Mouse (Mus musculus) heart, embryonic 14.5 days (tissue): Measurements from ENCODE around the gene Tpbgl. TPM values are rescaled to one million over a fixed set of nuclear protein-coding genes. Genes with fewer than 3 reads are reported as not detected.

Source experiments
- ATAC-seq: fragments of 200-750 bp; cut with Nextera tagmentation; 2 replicates; pipeline ENCODE4 v1.8.0; 2017; ENCODE audit warnings: low read depth, moderate TSS enrichment; ENCODE audit not compliant: insufficient number of reproducible peaks, insufficient read depth, low FRiP score
- H3K27ac ChIP-seq, 2 experiments: fragments of 200-500 bp in 1 of 2; fragments of 300-500 bp in 1 of 2; sonication (generic) in 1 of 2; replicated peaks in 1 of 2; 2 replicates each; pipeline ENCODE4 v1.5.1; 2012 to 2014; ENCODE audit warnings: low read depth in 2 of 2, low read length in 2 of 2, control low read depth in 1 of 2, mild to moderate bottlenecking in 1 of 2, mixed read lengths in 1 of 2; ENCODE audit not compliant: control insufficient read depth in 1 of 2, insufficient read depth in 1 of 2
- H3K27me3 ChIP-seq: fragments of 300-500 bp; sonication (generic); 2 replicates; pipeline ENCODE4 v1.6.1; 2014; ENCODE audit warnings: mild to moderate bottlenecking, low read length, control low read depth; ENCODE audit not compliant: control insufficient read depth, insufficient read depth
- H3K36me3 ChIP-seq: fragments of 300-500 bp; sonication (generic); 2 replicates; pipeline ENCODE4 v1.6.1; 2014; ENCODE audit warnings: mild to moderate bottlenecking, control low read depth, low read length, mixed read lengths; ENCODE audit not compliant: control insufficient read depth, insufficient read depth
- H3K4me1 ChIP-seq, 2 experiments: fragments of 200-500 bp in 1 of 2; fragments of 300-500 bp in 1 of 2; sonication (generic) in 1 of 2; 2 replicates each; pipeline ENCODE4 v1.6.1; 2012 to 2014; ENCODE audit warnings: low read length in 2 of 2, control low read depth in 1 of 2, mixed read lengths in 1 of 2; ENCODE audit not compliant: control insufficient read depth in 2 of 2, insufficient read depth in 2 of 2
- H3K4me2 ChIP-seq: fragments of 300-500 bp; sonication (generic); 2 replicates; pipeline ENCODE4 v1.6.1; 2014; ENCODE audit warnings: mild to moderate bottlenecking, low read length
- H3K4me3 ChIP-seq, 2 experiments: fragments of 200-500 bp in 1 of 2; fragments of 300-500 bp in 1 of 2; sonication (generic) in 1 of 2; 2 replicates each; pipeline ENCODE4 v1.5.1; 2012 to 2014; ENCODE audit warnings: low read length in 2 of 2, mild to moderate bottlenecking in 2 of 2, control low read depth in 1 of 2, low read depth in 1 of 2, moderate library complexity in 1 of 2; ENCODE audit not compliant: control insufficient read depth in 1 of 2, insufficient read depth in 1 of 2
- H3K9ac ChIP-seq: fragments of 300-500 bp; sonication (generic); 2 replicates; pipeline ENCODE4 v1.6.1; 2014; ENCODE audit warnings: mild to moderate bottlenecking, low read length
- H3K9me3 ChIP-seq: fragments of 300-500 bp; sonication (generic); 2 replicates; pipeline ENCODE4 v1.6.1; 2016; ENCODE audit warnings: low read length, control low read depth; ENCODE audit not compliant: control insufficient read depth
- WGBS: fragments of 180-500 bp; shearing (Covaris S2); extraction: QIAGEN DNeasy Blood & Tissue Kit; methylation state at CpG from one replicate; pipeline ENCODE4 v1.1.7; 2014; 5-methylcytosine and 5-hydroxymethylcytosine counted together
- polyA plus RNA-seq: library from polyadenylated mRNA; unstranded; fragments of >200 nt; fragmentation: Nextera tagmentation; extraction: Ambion mirVana; gene quantifications from 2 replicates; pipeline ENCODE4 v1.2.1, GENCODE M21; 2014

Gene Tpbgl
- 2.4 and 2.6 TPM in 2 replicates for polyA plus RNA-seq

DNA sequence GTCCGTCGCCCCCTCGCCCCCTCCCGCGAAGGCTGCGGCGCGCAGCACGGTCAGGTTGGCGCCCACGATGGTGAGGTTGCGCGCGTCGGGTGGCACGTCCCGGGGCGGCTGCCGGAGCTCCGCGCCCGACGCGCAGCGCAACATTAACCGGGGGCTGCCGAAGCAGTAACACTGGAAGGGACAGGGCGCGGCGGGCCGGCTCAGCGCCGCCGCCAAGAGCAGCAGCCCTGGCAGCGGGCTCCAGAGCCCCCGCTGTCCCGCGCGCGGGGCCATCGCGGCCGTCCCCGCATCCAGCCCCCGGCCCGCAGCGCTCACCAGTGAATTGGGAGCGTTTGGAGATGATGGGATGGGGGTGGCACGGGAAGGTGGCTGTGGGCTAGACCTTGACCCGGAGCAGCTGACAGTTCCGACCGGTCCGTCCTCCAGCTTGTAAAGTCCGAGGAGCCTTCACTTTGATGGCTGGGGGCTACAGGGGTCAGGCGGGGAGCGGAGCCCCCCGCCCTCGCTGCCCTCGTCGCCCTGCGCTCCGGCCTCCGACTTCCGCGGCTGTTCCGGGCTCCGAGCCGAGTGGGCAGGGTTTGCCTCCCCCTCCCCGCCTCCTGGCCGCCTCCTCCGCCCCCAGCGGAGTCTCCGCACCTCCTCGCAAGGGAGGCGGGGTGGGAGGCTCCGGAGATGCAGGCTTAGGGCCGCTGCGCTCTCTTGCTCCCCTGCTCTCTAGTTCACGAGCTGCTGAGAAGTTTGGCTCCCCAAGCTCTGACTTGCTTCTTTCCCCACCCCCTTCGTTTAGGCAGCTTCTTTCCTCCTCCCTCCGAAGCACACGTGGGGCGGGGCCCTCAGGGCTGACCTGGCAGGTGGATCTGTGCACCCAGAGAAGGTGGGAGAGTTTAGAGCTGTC is at the start of gene Tpbgl:
TSS of gene Tpbgl (minus strand) at position 728 of the 895 bp plus-strand sequence.
- peaks cover 2 to 17% of the 10 kb centered on the region in 2 experiments; a peak in 3 of 4 replicates for H3K4me1 ChIP-seq
- no peak; the same call in 1 of the 2 replicates for ATAC-seq
- H3K36me3 ChIP-seq = no peaks in the 10 kb centered on the region
- peak within 1 kb of the TSS; percentile 96 for H3K4me2 ChIP-seq
- H3K9me3 ChIP-seq = no peaks in the 10 kb centered on the region
- peak within 1 kb of the TSS; percentile 44 to 51 for H3K4me3 ChIP-seq
- peak within 1 kb of the TSS; percentile 55 for H3K9ac ChIP-seq
- peaks cover 83% of the 10 kb centered on the region for H3K27me3 ChIP-seq
- H3K27ac ChIP-seq = no peak within 1 kb of the TSS
- under 1% methylated on average over 78 of the region's 83 CpGs for WGBS

DNA sequence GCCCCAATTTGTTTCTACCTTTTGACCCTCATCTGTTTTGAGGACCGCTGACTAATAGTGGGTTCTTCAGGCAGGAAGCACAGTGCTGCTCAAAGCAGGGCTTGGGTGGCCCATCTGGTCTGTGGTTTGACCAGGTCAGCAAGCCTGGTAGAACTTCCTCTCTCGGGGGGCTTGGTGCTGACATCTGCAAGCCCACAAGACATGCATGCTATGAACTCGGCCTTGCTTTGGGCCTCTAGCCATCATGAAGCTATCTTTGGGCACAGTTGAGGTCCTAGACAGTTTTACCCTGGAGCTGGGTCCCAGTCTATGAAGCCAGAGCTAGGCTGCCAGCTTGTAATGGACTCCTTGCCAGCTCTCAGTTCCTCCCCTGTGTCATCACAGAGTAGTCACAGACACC is 48.0 kb upstream of the Tpbgl start:
- H3K9ac ChIP-seq = no peak overlapping the region
- WGBS = 73% methylated on average over 3 of the region's 3 CpGs
- no peaks in the 10 kb centered on the region for H3K9me3 ChIP-seq
- ATAC-seq = no peak
- no peaks in the 10 kb centered on the region for H3K27me3 ChIP-seq
- no peaks in the 10 kb centered on the region for H3K36me3 ChIP-seq
- no peak overlapping the region for H3K4me2 ChIP-seq
- H3K4me1 ChIP-seq = peaks cover 0 to 5% of the 10 kb centered on the region in 2 experiments; a peak in 2 of 4 replicates
- no peak overlapping the region for H3K27ac ChIP-seq
- no peak overlapping the region for H3K4me3 ChIP-seq

DNA sequence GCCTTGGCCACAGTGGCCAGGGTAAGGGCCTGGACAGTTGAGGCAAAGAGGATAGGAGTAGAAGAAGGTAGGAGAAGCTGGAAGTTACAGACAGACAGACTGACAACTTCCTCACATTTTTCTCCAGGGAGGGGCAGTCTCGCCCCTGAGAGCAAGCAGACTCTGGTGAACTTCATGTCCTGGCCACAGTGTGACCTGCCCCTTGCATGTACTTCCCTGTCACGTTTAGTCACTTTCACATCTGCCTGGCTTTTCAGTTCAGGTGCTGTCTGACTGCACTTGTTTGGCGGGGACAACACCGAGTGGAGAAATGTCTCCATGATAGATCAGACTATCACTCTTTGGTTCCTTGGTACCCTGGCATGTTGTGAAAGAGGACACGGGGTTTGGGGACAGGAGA is 47.3 kb upstream of the Tpbgl start:
- Histone ChIP-seq H3K9ac (no peak overlapping the region), H3K4me1 (peaks cover 0 to 3% of the 10 kb centered on the region in 2 experiments; a peak in 2 of 4 replicates), H3K4me3 (no peak overlapping the region), H3K4me2 (no peak overlapping the region), H3K27ac (no peak overlapping the region), H3K36me3 (no peaks in the 10 kb centered on the region), H3K9me3 (no peaks in the 10 kb centered on the region), H3K27me3 (no peaks in the 10 kb centered on the region)
- 72% methylated on average over 5 of the region's 5 CpGs for WGBS
- ATAC-seq = no peak

- ATAC-seq = no peak
- no peaks in the 10 kb centered on the region for H3K9me3 ChIP-seq
- H3K4me1 ChIP-seq = peaks cover 0 to 6% of the 10 kb centered on the region in 2 experiments; a peak in 2 of 4 replicates
- H3K27ac ChIP-seq = no peak overlapping the region
- H3K4me3 ChIP-seq = no peak overlapping the region
- H3K36me3 ChIP-seq = no peaks in the 10 kb centered on the region
- 76% methylated on average over 8 of the region's 8 CpGs for WGBS
- no peak overlapping the region for H3K9ac ChIP-seq
- H3K27me3 ChIP-seq = no peaks in the 10 kb centered on the region
- H3K4me2 ChIP-seq = no peak overlapping the region
Measured at GRCm38 (mm10) chr7:99673188-99673587, 46.3 kb upstream of the Tpbgl start.

DNA sequence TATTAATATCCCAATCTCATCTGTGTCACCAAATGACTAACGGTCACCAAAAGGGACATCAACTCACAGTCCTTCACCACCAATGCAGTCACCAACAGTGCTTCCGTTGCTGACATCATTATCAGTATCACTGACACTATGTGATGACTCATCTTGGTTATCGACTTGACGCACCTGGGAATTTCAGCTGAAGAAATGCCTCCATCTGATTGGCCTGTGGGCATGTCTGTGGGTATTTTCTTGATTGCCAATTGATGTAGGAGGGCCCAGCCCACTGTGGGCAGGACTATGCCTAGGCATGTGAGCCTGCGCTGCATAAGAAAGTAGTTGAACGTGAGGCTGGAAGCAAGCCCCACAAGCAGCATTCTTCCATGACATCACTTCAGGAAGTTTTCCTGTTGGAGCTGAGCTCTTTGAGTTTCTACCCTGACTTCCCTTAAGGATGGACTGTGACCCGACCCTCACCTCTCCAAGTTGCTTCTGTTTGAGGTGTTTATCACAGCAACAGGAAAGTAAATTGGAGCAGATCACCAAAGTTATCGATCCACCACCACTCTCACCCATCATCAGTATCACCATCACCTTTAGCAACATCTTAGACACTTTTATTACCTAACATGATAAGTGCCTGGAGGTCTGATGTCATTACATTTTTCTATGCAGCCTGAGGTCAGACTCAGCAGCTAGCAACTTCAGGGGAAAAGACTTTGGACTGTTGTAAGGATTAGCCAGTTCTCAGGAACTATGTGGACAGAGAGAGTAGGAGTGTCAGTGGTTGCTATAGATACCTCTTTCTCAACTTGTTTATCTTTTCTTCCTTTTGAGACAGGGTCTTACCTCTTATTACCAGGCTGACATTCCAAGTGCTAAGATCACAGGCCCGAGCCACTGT is 44.9 kb upstream of the Tpbgl start:
- no peak overlapping the region for H3K27ac ChIP-seq
- peaks cover 0 to 6% of the 10 kb centered on the region in 2 experiments; a peak in 2 of 4 replicates for H3K4me1 ChIP-seq
- no peak overlapping the region for H3K4me3 ChIP-seq
- H3K9ac ChIP-seq = no peak overlapping the region
- no peaks in the 10 kb centered on the region for H3K27me3 ChIP-seq
- no peak overlapping the region for H3K4me2 ChIP-seq
- no peaks in the 10 kb centered on the region for H3K36me3 ChIP-seq
- WGBS = 54% methylated on average over 9 of the region's 9 CpGs
- H3K9me3 ChIP-seq = no peaks in the 10 kb centered on the region
- ATAC-seq = no peak

DNA sequence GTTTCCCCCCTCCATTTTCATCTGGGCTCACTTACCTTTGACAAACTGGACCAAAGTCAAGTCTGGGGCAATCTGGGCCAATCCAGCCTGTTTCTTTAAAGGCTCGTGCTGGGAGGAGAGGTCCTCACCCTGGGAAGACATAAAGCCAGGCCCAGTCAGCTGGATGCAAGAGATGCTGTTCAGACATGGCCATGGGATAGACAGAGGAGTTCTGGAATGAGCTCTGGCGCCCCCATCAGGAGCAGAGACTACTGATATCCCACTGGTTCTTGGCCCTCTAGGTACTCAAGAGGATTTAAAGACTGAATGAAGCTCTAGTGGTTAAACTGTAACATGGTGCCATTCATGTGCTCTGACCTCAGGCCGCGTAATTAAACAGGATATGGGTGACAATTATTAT is 44.0 kb upstream of the Tpbgl start:
- no peak for ATAC-seq
- 81% methylated on average over 4 of the region's 4 CpGs for WGBS
- H3K4me3 ChIP-seq = no peak overlapping the region
- H3K36me3 ChIP-seq = no peaks in the 10 kb centered on the region
- no peaks in the 10 kb centered on the region for H3K9me3 ChIP-seq
- H3K9ac ChIP-seq = no peak overlapping the region
- H3K27me3 ChIP-seq = no peaks in the 10 kb centered on the region
- H3K27ac ChIP-seq = no peak overlapping the region
- H3K4me2 ChIP-seq = no peak overlapping the region
- H3K4me1 ChIP-seq = peaks cover 0 to 6% of the 10 kb centered on the region in 2 experiments; a peak in 2 of 4 replicates

- H3K4me1 ChIP-seq = peaks cover 8 to 9% of the 10 kb centered on the region in 2 experiments
- no peak overlapping the region for H3K4me2 ChIP-seq
- no peaks in the 10 kb centered on the region for H3K36me3 ChIP-seq
- no peak overlapping the region for H3K9ac ChIP-seq
- 24% methylated on average over 4 of the region's 4 CpGs for WGBS
- no peaks in the 10 kb centered on the region for H3K9me3 ChIP-seq
- no peak overlapping the region for H3K27ac ChIP-seq
- H3K4me3 ChIP-seq = no peak overlapping the region
- no peak for ATAC-seq
- H3K27me3 ChIP-seq = no peaks in the 10 kb centered on the region
Measured at GRCm38 (mm10) chr7:99668802-99669201, 41.9 kb upstream of the Tpbgl start.
